Mouse (Mus musculus) stomach, embryonic 14.5 days (tissue): ENCODE results near the gene Rgs19. TPM values are rescaled to one million over a fixed set of nuclear protein-coding genes. Genes with fewer than 3 reads are reported as not detected.
A peak's percentile ranks its signal among the peaks of the same experiment; 100 is the strongest.

Source experiments
- ATAC-seq: fragments of 200-750 bp; cut with Nextera tagmentation; 2 replicates; pipeline ENCODE4 v1.8.0; 2017; ENCODE audit warnings: low read depth, moderate TSS enrichment; ENCODE audit not compliant: insufficient number of reproducible peaks, insufficient read depth, low FRiP score
- H3K27ac ChIP-seq: fragments of 300-500 bp; sonication (generic); 2 replicates; pipeline ENCODE4 v1.5.1; 2014; ENCODE audit warnings: mild to moderate bottlenecking, low read length, moderate library complexity, mixed read lengths
- H3K27me3 ChIP-seq: fragments of 300-500 bp; sonication (generic); 2 replicates; pipeline ENCODE4 v1.6.1; 2014; ENCODE audit warnings: low read length, control low read depth, mixed read lengths; ENCODE audit not compliant: control insufficient read depth, insufficient read depth
- H3K36me3 ChIP-seq: fragments of 300-500 bp; sonication (generic); 2 replicates; pipeline ENCODE4 v1.6.1; 2014; ENCODE audit warnings: mild to moderate bottlenecking, control low read depth, low read length, moderate library complexity, mixed read lengths; ENCODE audit not compliant: control insufficient read depth, insufficient read depth
- H3K4me1 ChIP-seq: fragments of 300-500 bp; sonication (generic); 2 replicates; pipeline ENCODE4 v1.6.1; 2014; ENCODE audit warnings: low read length, control low read depth, mixed read lengths; ENCODE audit not compliant: control insufficient read depth, insufficient read depth
- H3K4me2 ChIP-seq: fragments of 300-500 bp; sonication (generic); replicated peaks from 2 replicates; pipeline ENCODE4 v1.6.1; 2014; ENCODE audit warnings: low read depth, low read length, control low read depth
- H3K4me3 ChIP-seq: fragments of 300-500 bp; sonication (generic); 2 replicates; pipeline ENCODE4 v1.5.1; 2014; ENCODE audit warnings: low read depth, low read length, control low read depth
- H3K9ac ChIP-seq: fragments of 300-500 bp; sonication (generic); replicated peaks from 2 replicates; pipeline ENCODE4 v1.6.1; 2014; ENCODE audit warnings: low read depth, mild to moderate bottlenecking, control low read depth, low read length, moderate library complexity, mixed read lengths
- H3K9me3 ChIP-seq: fragments of 300-500 bp; sonication (generic); 2 replicates; pipeline ENCODE4 v1.6.1; 2016; ENCODE audit warnings: low read depth, low read length, control low read depth; ENCODE audit not compliant: control insufficient read depth
- WGBS: fragments of 180-500 bp; shearing (Covaris S2); extraction: QIAGEN DNeasy Blood & Tissue Kit; methylation state at CpG from one replicate; pipeline ENCODE4 v1.1.7; 2014; 5-methylcytosine and 5-hydroxymethylcytosine counted together
- polyA plus RNA-seq: library from polyadenylated mRNA; unstranded; fragments of >200 nt; fragmentation: Nextera tagmentation; extraction: Ambion mirVana; gene quantifications from 2 replicates; pipeline ENCODE4 v1.2.1, GENCODE M21; 2014

Gene Rgs19
- polyA plus RNA-seq, 1 experiment from 2014 or later: 88.8 TPM

DNA sequence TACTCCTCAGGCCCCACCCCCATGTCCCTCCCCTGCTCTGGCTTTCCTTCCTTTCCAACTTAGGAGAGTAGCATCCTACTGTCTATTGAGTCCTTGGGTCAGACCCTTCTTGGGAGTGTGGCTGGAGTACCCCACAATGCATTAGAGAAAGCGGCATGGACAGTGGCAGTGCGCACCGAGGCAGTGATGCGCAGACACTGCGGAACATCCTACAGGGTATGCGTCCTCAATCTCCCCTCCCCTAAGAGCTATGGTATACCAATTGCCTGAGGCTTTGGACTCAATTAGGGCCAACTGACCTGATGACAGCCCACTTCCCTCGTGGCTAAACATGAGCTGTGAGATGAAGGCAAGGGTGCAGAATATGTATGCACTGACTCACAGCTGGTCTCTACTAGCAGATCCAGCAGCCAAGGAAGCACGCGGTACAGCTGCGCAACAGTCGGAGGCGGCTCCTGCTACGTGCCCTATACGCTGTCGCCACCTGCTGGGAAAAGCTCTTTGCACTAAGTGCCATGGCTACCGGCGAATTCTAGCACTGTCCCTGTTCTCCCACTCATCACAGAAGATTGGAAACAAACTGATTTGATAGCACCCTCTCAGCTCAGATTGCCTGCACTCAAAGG, 34.7 kb downstream of the Rgs19 start:
- Histone ChIP-seq H3K36me3 (peaks cover 13% of the 10 kb centered on the region), H3K4me1 (0 out of 2 replicates have a peak, but pooled peaks cover 5% of the 10 kb centered on the region), H3K27me3 (no peaks in the 10 kb centered on the region), H3K9ac (no peak overlapping the region), H3K9me3 (no peaks in the 10 kb centered on the region), H3K4me2 (no peak overlapping the region), H3K27ac (no peak overlapping the region; the same call in 1 of the 2 replicates), H3K4me3 (no peak overlapping the region)
- WGBS: 47% methylated on average over 17 of the region's 17 CpGs
- peak; percentile 50; the same call in 1 of the 2 replicates for ATAC-seq

DNA sequence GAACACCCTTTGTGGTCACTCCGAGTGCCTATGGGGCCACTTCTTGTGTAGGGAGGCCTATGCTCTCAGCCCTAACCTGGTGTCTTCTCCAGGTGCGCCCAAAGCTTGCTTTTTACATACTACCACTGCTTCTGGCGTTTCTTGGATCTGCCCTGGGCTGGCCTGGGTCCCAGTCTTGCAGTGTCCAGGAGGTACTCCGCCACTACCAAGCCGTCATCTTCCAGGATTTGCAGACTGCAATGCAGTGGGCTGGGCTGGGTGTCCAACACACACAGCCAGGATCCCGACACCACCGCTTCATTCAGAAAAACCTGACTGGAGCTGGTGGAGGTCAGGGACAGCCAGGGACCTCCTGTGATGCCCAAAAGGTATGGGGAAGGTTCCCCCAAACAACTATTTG, 35.2 kb downstream of the Rgs19 start:
- Histone ChIP-seq H3K4me2 (no peak overlapping the region), H3K4me3 (no peak overlapping the region), H3K4me1 (0 out of 2 replicates have a peak, but pooled peaks cover 5% of the 10 kb centered on the region), H3K27ac (no peak overlapping the region), H3K9ac (no peak overlapping the region), H3K9me3 (no peaks in the 10 kb centered on the region), H3K36me3 (peaks cover 16% of the 10 kb centered on the region), H3K27me3 (no peaks in the 10 kb centered on the region)
- no peak for ATAC-seq
- WGBS: 84% methylated on average over 7 of the region's 7 CpGs

DNA sequence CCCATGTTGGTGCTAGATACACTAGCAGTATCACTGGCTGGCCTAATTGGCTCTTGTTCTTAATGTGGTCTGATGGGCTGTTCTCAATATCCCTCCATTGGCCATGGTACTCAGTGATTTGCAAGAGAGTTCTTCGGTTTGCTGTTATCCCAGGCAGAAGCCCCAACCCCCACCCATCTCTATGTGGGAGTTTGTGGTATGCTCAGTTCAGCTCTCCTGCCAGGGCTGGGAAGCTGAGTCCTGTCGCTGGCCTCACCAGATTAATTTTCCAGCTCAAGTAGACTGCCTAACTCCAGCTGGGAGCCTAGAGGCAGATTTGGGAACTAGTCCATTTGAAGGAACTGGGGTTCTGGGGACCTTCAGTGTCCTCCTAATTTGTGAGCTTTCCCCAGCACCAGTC, 36.3 kb downstream of the Rgs19 start:
- no peak for ATAC-seq
- no peak overlapping the region for H3K4me2 ChIP-seq
- H3K36me3 ChIP-seq: peaks cover 26% of the 10 kb centered on the region
- 68% methylated on average over 2 of the region's 2 CpGs for WGBS
- no peaks in the 10 kb centered on the region for H3K9me3 ChIP-seq
- H3K27me3 ChIP-seq: no peaks in the 10 kb centered on the region
- H3K4me1 ChIP-seq: 0 out of 2 replicates have a peak, but pooled peaks cover 5% of the 10 kb centered on the region
- H3K27ac ChIP-seq: no peak overlapping the region
- H3K4me3 ChIP-seq: no peak overlapping the region
- H3K9ac ChIP-seq: no peak overlapping the region

DNA sequence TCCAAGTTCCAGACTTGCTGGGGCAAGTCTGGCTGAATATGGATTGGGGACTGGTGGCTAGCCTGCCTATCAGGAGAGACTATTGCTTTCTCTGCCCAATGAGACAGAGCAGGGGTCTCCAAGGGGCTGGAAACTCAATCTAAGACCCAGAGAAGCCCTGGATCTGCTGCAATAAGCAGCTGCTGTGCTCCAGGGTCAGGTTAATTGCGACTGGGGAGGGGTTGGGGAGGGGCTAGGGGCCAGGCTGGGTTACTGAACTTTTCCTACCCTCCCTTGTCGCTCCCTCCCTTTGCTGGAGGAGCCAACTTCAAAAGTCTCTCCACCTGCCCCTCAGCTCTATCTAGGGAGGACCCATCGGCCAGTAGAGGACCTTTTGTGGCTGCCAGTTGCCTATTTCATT, 37.0 kb downstream of the Rgs19 start, which contains the start of gene Gm29797:
Gene Gm29797 (plus strand): TSS at position 301 of the 400 bp plus-strand sequence.
- no peak within 1 kb of the TSS for H3K9ac ChIP-seq
- H3K4me1 ChIP-seq: 0 out of 2 replicates have a peak, but pooled peaks cover 5% of the 10 kb centered on the region
- 61% methylated on average over 3 of the region's 3 CpGs for WGBS
- no peak within 1 kb of the TSS for H3K4me2 ChIP-seq
- peaks cover 31% of the 10 kb centered on the region for H3K36me3 ChIP-seq
- no peak within 1 kb of the TSS for H3K4me3 ChIP-seq
- H3K9me3 ChIP-seq: no peaks in the 10 kb centered on the region
- no peak for ATAC-seq
- no peaks in the 10 kb centered on the region for H3K27me3 ChIP-seq
- H3K27ac ChIP-seq: no peak within 1 kb of the TSS

DNA sequence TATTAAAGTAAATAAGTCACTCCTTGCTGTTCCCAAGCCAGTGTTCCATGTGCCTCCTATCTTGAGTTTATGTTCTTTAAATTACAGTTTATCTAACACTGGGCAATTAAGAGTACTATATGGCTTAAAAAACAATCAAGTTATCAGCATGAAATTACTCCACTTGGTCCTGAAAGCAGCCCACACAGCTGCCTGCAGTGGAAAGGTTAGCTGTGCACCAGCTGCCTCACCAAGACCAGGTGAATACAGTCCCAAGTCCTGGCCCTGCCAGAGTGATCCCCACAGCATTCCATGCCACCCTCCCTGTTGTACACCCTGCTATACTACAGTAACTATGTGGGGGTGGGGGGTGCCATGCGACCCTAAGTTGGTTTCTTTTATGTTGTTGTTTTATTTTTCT, 40.3 kb downstream of the Rgs19 start:
- H3K4me1 ChIP-seq: no peaks in the 10 kb centered on the region
- H3K4me2 ChIP-seq: no peak overlapping the region
- H3K27me3 ChIP-seq: no peaks in the 10 kb centered on the region
- H3K36me3 ChIP-seq: peaks cover 56% of the 10 kb centered on the region
- H3K9ac ChIP-seq: no peak overlapping the region
- H3K4me3 ChIP-seq: no peak overlapping the region
- ATAC-seq: no peak
- WGBS: 92% methylated on average over 1 of the region's 1 CpGs
- no peaks in the 10 kb centered on the region for H3K9me3 ChIP-seq
- no peak overlapping the region for H3K27ac ChIP-seq

DNA sequence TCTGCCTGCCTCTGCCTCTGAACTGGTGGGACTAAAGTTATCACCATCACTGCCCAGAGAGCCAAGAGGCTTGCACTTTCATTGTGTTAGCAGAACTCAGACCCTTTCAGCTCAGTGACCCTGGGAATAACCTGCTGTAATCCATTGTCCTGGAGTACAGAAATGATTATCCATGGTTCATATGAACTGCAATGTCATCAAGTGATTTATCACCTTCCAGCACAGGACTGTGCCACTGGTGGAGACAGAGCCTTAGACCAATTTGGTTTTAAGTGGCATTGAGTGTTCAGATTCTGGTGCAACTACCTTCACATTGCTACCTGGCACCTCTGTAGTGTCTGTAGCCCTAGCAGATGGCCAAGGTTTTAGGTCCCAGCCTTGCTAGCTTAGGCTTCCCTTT, 40.7 kb downstream of the Rgs19 start:
- H3K27ac ChIP-seq: no peak overlapping the region
- no peaks in the 10 kb centered on the region for H3K27me3 ChIP-seq
- H3K9ac ChIP-seq: no peak overlapping the region
- no peaks in the 10 kb centered on the region for H3K4me1 ChIP-seq
- no peak overlapping the region for H3K4me3 ChIP-seq
- H3K9me3 ChIP-seq: no peaks in the 10 kb centered on the region
- no peak for ATAC-seq
- H3K4me2 ChIP-seq: no peak overlapping the region
- peaks cover 60% of the 10 kb centered on the region for H3K36me3 ChIP-seq

DNA sequence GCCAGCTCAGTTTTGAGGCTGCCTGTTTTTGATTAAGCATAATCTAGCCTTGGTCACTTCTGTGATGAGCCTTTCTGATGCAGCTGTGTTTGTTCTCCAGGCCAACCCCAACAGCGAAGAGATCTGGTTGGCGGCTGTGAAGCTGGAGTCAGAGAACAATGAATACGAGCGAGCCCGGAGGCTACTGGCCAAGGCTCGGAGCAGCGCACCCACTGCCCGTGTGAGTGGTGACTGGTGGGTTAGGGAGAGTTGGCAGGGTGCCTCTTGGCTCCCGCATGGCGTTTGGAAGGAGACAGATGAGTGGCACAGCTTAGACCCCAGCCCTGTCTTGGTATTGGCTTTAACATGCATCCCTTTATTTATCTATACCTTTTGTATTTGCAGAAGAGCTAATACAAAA, 44.9 kb downstream of the Rgs19 start:
- H3K4me3 ChIP-seq: no peak overlapping the region
- H3K27ac ChIP-seq: no peak overlapping the region
- H3K4me1 ChIP-seq: no peaks in the 10 kb centered on the region
- H3K9me3 ChIP-seq: no peaks in the 10 kb centered on the region
- no peaks in the 10 kb centered on the region for H3K27me3 ChIP-seq
- peaks cover 71% of the 10 kb centered on the region for H3K36me3 ChIP-seq
- ATAC-seq: no peak
- no peak overlapping the region for H3K9ac ChIP-seq
- no peak overlapping the region for H3K4me2 ChIP-seq
- 89% methylated on average over 10 of the region's 10 CpGs for WGBS

DNA sequence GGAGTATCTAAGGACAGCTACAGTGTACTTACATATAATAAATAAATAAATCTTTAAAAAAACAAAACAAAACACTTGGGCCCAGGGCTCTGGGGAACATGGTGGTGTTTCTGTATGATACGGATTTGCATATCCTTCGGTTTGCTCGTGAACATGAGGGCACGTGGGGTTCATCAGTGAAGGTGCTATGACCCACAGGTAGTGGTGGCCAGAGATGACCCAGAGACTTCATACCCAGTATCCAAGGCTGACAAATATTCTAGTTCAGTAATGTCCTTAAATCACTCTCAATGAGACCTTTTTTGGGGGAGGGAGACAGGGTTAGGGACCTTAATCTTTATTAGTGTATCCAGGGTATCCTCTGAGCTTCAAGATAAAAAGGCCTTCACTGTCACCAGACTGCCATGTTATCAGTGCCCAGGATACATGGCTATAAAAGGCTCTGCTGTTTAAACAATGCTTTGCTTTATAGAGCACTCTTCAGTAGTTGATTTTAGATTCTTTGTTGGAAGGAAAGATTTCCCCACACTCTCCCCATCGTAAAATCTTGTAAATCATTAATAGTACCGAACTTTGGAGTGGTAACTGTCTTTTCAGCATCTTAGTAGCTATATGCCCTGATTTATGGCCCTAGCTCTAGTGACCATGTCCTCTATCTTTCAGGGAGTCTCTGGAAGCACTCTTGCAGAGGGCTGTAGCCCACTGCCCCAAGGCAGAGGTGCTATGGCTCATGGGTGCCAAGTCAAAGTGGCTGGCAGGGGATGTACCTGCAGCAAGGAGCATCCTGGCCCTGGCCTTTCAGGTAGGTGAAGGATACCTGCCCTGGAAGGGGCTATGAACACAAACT, 46.9 kb downstream of the Rgs19 start:
- Histone ChIP-seq H3K4me3 (no peak overlapping the region), H3K4me1 (no peaks in the 10 kb centered on the region)

More for the DNA sequence above, 46.9 kb downstream of the Rgs19 start:
- Histone ChIP-seq H3K36me3 (peaks cover 59% of the 10 kb centered on the region), H3K27ac (no peak overlapping the region), H3K9me3 (no peaks in the 10 kb centered on the region), H3K27me3 (no peaks in the 10 kb centered on the region), H3K9ac (no peak overlapping the region), H3K4me2 (no peak overlapping the region)
- no peak for ATAC-seq
- WGBS: 89% methylated on average over 6 of the region's 6 CpGs
